Mouse (Mus musculus) frontal cortex, postnatal 14 days (tissue): ENCODE results near the gene Eif1.
A peak's percentile ranks its signal among the peaks of the same experiment; 100 is the strongest.
"Not testable (repeated sequence)": the region's sequence is repeated elsewhere in the genome, so short reads cannot be mapped to it uniquely, and the experiment has no call there.

Experiments
- DNase-seq, 2 experiments: peaks; one replicate each; pipeline ENCODE4 v3.0.0; 2022; ENCODE audit warnings: low spot score in 2 of 2

The Eif1 gene

GRCm38 (mm10) chr11:100319492-100320171 lies at the start of gene Eif1:
Gene Eif1, plus strand, starts transcription at chr11:100319885.
- DNase-seq: peak; percentile 99 to 100

- DNase-seq: no peak
These were observed 47.8 kb upstream of the Eif1 start for GRCm38 (mm10) chr11:100271878-100272277.

GRCm38 (mm10) chr11:100274719-100275118 lies 45.0 kb upstream of the Eif1 start:
- no peak for DNase-seq

- DNase-seq: no peak
These were observed 44.2 kb upstream of the Eif1 start for GRCm38 (mm10) chr11:100275466-100275865.

GRCm38 (mm10) chr11:100277726-100278480 lies 41.8 kb upstream of the Eif1 start:
- no peak for DNase-seq

- no peak for DNase-seq
These were observed 40.9 kb upstream of the Eif1 start for GRCm38 (mm10) chr11:100278759-100279158.

GRCm38 (mm10) chr11:100281596-100282544 lies 37.8 kb upstream of the Eif1 start:
- peak; percentile 63 to 93 for DNase-seq

GRCm38 (mm10) chr11:100282549-100282948 lies 37.1 kb upstream of the Eif1 start:
- peak in 1 of 2 experiments; percentile 44 for DNase-seq

- no peak for DNase-seq
These were observed 34.7 kb upstream of the Eif1 start for GRCm38 (mm10) chr11:100284988-100285387.

- no peak for DNase-seq
These were observed 32.7 kb upstream of the Eif1 start for GRCm38 (mm10) chr11:100287024-100287423.

- no peak for DNase-seq
These were observed 30.7 kb upstream of the Eif1 start for GRCm38 (mm10) chr11:100288942-100289341.

- DNase-seq: no peak
These were observed 29.4 kb upstream of the Eif1 start for GRCm38 (mm10) chr11:100290235-100290634.

GRCm38 (mm10) chr11:100292884-100293283 lies 26.8 kb upstream of the Eif1 start:
- no peak for DNase-seq

GRCm38 (mm10) chr11:100295308-100295707 lies 24.4 kb upstream of the Eif1 start:
- peak; percentile 48 to 78 for DNase-seq

- no peak for DNase-seq
These were observed 21.9 kb upstream of the Eif1 start for GRCm38 (mm10) chr11:100297801-100298200.

GRCm38 (mm10) chr11:100298274-100299036 lies 21.2 kb upstream of the Eif1 start:
- peak; percentile 59 to 79 for DNase-seq

GRCm38 (mm10) chr11:100300293-100300692 lies 19.4 kb upstream of the Eif1 start:
- peak in 1 of 2 experiments; percentile 42 for DNase-seq

GRCm38 (mm10) chr11:100301292-100301691 lies 18.4 kb upstream of the Eif1 start:
- no peak for DNase-seq

GRCm38 (mm10) chr11:100307900-100308299 lies 11.8 kb upstream of the Eif1 start:
- DNase-seq: no peak

- not testable (repeated sequence) for DNase-seq
These were observed 11.0 kb upstream of the Eif1 start for GRCm38 (mm10) chr11:100308672-100309071.

GRCm38 (mm10) chr11:100311656-100312055 lies 8.0 kb upstream of the Eif1 start:
- DNase-seq: no peak
